Mouse (Mus musculus) testis, adult 10 weeks (tissue): ENCODE results near the gene Pgm5. TPM values are rescaled to one million over a fixed set of nuclear protein-coding genes. Genes with fewer than 3 reads are reported as not detected.

ENCODE experiments used
- polyA plus RNA-seq: library from polyadenylated mRNA; stranded (reverse); fragments of 350-450 nt; fragmentation: Illumina TruSeq; extraction: RNeasy Lipid Tissue Mini Kit (QIAGEN cat#74804); gene quantifications from one replicate; pipeline ENCODE4 v1.2.3, GENCODE M21; 2014; ENCODE audit warnings: low read depth, low replicate concordance

The Pgm5 gene
- 0.78 TPM for polyA plus RNA-seq

GRCm38 (mm10) chr19:24861612-24862451 lies at the start of gene Pgm5:
Gene Pgm5 (minus strand): TSS chr19:24861855.

GRCm38 (mm10) chr19:24900581-24901220 lies 39.0 kb upstream of the Pgm5 start, which contains the start of gene Foxd4:
Gene Foxd4 (minus strand): TSS chr19:24901197.

DNA sequence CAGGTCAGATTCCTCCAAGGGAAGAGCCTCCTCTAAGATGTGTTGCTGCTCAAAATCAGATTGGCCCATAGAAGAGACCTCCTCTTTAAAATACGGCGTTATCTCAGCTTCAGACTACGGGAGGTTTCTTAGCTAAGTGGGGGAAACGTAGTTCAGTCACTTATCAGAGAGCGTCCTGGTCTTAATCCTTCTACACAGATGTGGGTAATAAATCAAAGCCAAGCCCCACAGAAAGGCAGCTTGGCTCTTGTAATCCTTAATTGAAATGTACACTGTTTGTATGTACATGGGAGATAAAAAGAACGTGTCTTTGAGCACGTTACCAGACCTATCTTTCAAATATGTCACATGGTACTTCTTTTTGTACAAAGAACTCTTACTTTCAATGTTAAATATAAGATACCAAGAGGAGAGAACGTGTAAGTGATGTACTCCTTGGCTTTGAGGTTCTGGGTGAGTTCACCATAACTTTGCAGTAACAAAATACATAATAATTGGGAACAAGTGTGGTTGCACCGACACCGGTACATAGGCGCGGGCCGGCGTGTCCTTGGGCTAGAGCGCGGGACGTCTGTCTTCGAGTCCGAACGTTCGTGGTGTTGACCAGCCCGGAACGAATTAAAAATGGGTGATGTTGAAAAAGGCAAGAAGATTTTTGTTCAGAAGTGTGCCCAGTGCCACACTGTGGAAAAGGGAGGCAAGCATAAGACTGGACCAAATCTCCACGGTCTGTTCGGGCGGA lies 13.6 kb upstream of the Pgm5 start, which contains the start of gene Gm10053:
Gene Gm10053, plus strand, starts transcription at position 558 of the 742 bp plus-strand sequence.

GRCm38 (mm10) chr19:24673762-24674161 lies 187.9 kb downstream of the Pgm5 start, which contains the start of gene Tmem252:
Gene Tmem252 (plus strand): TSS chr19:24674008.

Other genes starting within 250 kb of the Pgm5 start
- gene Tmem252, start 187.8 kb downstream of the Pgm5 start, polyA plus RNA-seq = not detected
- gene Gm10053, start 13.8 kb upstream of the Pgm5 start, polyA plus RNA-seq = 107 TPM
- not detected for gene Foxd4, start 39.3 kb upstream of the Pgm5 start, polyA plus RNA-seq
- 97.3 TPM for gene Cbwd1, start 99.8 kb upstream of the Pgm5 start, polyA plus RNA-seq
- 2.6 TPM for gene Dock8, start 137.7 kb upstream of the Pgm5 start, polyA plus RNA-seq